Mouse (Mus musculus) thymus, adult 2 months (tissue): Measurements from ENCODE around the gene Hist1h2ac. TPM values are rescaled to one million over a fixed set of nuclear protein-coding genes. Genes with fewer than 3 reads are reported as not detected.

ENCODE experiments used
- DNase-seq: peaks from one replicate; pipeline ENCODE4 v3.0.0; 2021
- H3K27ac ChIP-seq: fragments of 200-500 bp; 2 replicates; pipeline ENCODE4 v1.5.1; 2012; ENCODE audit warnings: low read length, control low read depth; ENCODE audit not compliant: control insufficient read depth, insufficient read depth
- H3K27me3 ChIP-seq: fragments of 200-500 bp; 2 replicates; pipeline ENCODE4 v1.6.1; 2012; ENCODE audit warnings: mild to moderate bottlenecking, low read length, moderate library complexity, mixed read lengths; ENCODE audit not compliant: control insufficient read depth, insufficient read depth
- H3K36me3 ChIP-seq: fragments of 200-500 bp; 2 replicates; pipeline ENCODE4 v1.6.1; 2012; ENCODE audit warnings: mild to moderate bottlenecking, low read length, moderate library complexity; ENCODE audit not compliant: control insufficient read depth, insufficient read depth
- H3K4me1 ChIP-seq: fragments of 200-500 bp; replicated peaks from 2 replicates; pipeline ENCODE4 v1.6.1; 2012; ENCODE audit warnings: low read length; ENCODE audit not compliant: control insufficient read depth, insufficient read depth
- H3K4me3 ChIP-seq: fragments of 200-500 bp; 2 replicates; pipeline ENCODE4 v1.5.1; 2012; ENCODE audit warnings: mild to moderate bottlenecking, low read length, control low read depth, moderate library complexity; ENCODE audit not compliant: control insufficient read depth, insufficient read depth
- CTCF ChIP-seq: fragments of 200-500 bp; IDR thresholded peaks from 2 replicates; pipeline ENCODE4 v1.5.1; 2012; ENCODE audit warnings: mild to moderate bottlenecking, control low read depth, low read length, moderate library complexity, borderline replicate concordance; ENCODE audit not compliant: control insufficient read depth, poor library complexity, insufficient read depth; ENCODE audit errors: extremely low read depth
- POLR2A ChIP-seq: fragments of 200-500 bp; IDR thresholded peaks from 2 replicates; pipeline ENCODE4 v1.6.1; 2012; ENCODE audit warnings: mild to moderate bottlenecking, low read length, control low read depth, moderate library complexity; ENCODE audit not compliant: control insufficient read depth, poor library complexity, insufficient read depth; ENCODE audit errors: extremely low read depth
- WGBS: fragments of 180-500 bp; shearing (Covaris S2); methylation state at CpG from one replicate; pipeline ENCODE4 v1.1.7; 2018; 5-methylcytosine and 5-hydroxymethylcytosine counted together
- polyA plus RNA-seq: library from polyadenylated mRNA; depleted of rRNA; stranded (reverse); fragments of >200 nt; gene quantifications from 2 replicates; pipeline ENCODE4 v1.2.3, GENCODE M21; 2012

Gene Hist1h2ac
- polyA plus RNA-seq, 1 experiment = 11.0 TPM

DNA sequence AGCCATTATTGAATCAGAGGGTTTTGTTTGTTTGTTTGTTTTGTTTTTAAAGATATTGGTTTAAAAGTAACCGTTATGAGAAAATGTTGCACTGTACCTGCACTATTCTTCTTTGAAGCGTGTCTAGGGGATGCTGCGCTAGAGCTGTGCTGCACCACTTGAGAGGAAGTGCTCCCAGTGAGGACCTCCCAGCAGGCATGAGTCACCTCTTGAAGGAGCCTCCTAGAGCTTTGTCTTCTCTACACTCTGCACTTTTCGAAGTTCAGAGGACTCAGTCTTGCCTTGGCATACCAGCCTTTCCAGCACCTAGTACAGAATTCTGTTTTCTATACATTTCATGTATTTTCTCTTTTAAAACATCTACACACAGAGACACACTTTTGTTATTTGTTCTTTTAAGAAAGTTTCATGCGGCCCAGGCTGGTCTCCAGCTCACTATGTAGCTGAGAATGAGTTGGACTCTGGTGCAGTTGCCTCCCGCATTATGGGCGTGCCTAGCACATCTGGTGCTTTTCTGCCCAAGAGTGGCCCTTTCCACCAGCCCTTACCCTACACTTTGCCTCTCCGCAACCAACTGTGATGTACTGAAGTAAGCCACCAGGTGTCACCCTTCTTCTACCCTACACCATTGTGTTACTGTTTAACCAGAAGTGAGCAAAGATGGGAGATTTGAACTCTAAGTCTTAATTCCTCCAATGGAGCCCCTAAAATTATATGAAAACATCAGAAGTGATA, 17.2 kb upstream of the Hist1h2ac start:
- Histone ChIP-seq H3K4me1 (peaks cover 8% of the 10 kb centered on the region), H3K27me3 (no peaks in the 10 kb centered on the region), H3K4me3 (no peak overlapping the region), H3K27ac (peak overlapping the region; percentile 52), H3K36me3 (no peaks in the 10 kb centered on the region)
- DNase-seq = peak; percentile 82
- TF ChIP-seq CTCF (peak; percentile 60; the same call in 1 of the 2 replicates), POLR2A (no peak)
- 5% methylated on average over 8 of the region's 8 CpGs for WGBS

DNA sequence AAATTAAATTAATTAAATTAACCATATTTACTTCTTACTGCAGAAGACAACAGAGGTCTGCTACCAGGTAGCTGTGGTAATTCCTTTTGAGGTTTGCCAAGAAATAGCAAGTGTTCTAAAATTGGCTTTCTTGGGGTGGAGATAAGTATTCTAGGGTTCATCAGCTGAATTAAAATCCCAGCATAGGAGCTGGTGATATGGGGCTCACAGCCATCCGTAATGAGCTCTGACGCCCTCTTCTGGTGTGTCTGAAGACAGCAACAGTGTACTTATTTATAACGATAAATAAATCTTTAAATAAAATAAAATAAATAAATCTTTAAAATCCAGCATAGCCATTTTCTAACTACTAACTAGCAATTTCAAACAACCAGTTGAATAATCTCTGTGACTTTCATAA, 16.0 kb upstream of the Hist1h2ac start:
- Histone ChIP-seq H3K4me3 (no peak overlapping the region), H3K27ac (no peak overlapping the region), H3K27me3 (no peaks in the 10 kb centered on the region), H3K4me1 (peaks cover 11% of the 10 kb centered on the region), H3K36me3 (no peaks in the 10 kb centered on the region)
- TF ChIP-seq CTCF (no peak), POLR2A (no peak)
- peak; percentile 1 for DNase-seq
- 87% methylated on average over 3 of the region's 3 CpGs for WGBS

DNA sequence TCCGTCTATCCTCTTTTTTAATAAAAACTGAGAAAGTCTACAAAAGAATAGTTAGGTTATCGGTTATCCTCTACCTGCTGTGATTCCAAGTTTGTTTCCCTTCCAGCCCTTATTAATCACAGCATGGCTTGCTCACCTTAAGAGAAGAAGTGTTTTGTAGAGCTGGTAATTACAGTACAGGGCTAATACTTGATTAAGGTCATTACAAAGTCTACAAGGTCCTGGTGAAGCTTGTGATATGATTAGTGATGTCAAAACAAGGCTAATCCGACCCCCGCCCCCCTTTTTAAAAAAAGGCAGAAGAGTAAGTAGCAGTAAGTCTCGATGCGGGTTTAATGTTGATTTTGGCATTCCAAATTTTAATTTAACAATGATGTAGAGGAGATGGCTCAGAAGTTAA, 15.2 kb upstream of the Hist1h2ac start:
- 93% methylated on average over 6 of the region's 6 CpGs for WGBS
- no peaks in the 10 kb centered on the region for H3K36me3 ChIP-seq
- H3K4me3 ChIP-seq = no peak overlapping the region
- H3K27ac ChIP-seq = no peak overlapping the region
- H3K27me3 ChIP-seq = no peaks in the 10 kb centered on the region
- peak; percentile 2 for DNase-seq
- no peak for TF ChIP-seq POLR2A
- no peak for TF ChIP-seq CTCF
- H3K4me1 ChIP-seq = peaks cover 11% of the 10 kb centered on the region

DNA sequence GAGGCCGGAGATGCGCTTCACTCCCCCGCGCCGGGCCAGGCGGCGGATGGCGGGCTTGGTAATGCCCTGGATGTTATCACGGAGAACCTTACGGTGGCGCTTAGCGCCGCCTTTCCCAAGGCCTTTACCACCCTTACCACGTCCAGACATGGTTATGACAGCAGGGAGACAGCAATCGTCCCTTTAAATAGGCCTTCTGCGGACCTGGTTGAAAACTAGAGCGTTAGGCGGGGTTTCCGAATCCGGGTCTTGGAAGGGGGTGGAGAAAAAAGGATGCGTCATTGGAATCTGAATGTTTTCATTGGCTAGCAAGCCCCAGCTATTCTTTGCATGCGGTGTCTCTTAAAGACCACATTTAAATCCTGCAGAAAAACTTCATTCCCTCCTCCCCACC, 14.5 kb upstream of the Hist1h2ac start, which contains the start of gene Hist1h4c:
TSS of gene Hist1h4c (minus strand) at position 155 of the 394 bp plus-strand sequence.
- DNase-seq = peak; percentile 98
- Histone ChIP-seq H3K36me3 (no peaks in the 10 kb centered on the region), H3K27me3 (no peaks in the 10 kb centered on the region), H3K4me3 (peak within 1 kb of the TSS; percentile 50), H3K4me1 (peaks cover 11% of the 10 kb centered on the region), H3K27ac (peak within 1 kb of the TSS; percentile 88)
- under 1% methylated on average over 22 of the region's 22 CpGs for WGBS
- TF ChIP-seq POLR2A (peak; percentile 99), CTCF (0 out of 2 replicates have a peak, but pooled peaks have one; percentile 14)

DNA sequence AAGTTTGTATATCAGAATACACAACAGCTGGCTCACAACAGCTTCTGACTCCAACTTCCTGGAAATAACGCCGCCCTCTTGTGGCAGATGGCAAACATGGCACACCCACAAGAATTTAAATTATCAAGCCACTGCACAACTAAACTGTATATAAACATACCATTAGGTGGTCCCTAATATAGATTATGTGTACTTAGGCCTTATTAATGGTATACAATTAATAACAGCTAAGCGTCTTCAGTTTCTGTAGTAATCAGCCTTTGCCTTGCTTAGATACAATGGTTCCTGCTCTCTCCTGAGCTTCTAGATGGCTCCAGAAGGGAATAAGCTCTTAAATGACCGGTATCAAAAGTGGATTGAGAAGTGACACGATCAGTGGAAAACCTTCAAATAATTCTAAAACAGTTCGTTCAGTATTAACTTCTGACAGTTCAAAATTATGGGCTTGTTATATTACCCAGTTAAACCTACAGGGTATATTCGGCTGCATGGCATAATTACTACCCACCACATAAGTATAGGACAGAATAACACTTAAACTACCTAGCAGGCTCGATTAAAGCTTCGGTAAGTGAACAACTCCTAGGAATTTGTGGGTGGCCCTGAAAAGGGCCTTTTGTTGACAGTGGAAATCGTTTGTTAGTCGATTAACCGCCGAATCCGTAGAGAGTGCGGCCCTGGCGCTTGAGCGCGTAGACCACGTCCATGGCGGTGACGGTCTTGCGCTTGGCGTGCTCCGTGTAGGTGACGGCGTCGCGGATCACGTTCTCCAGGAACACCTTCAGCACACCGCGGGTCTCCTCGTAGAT, 13.9 kb upstream of the Hist1h2ac start:
- Histone ChIP-seq H3K27ac (peak overlapping the region; percentile 88), H3K4me3 (peak overlapping the region; percentile 50), H3K36me3 (no peaks in the 10 kb centered on the region), H3K4me1 (peaks cover 11% of the 10 kb centered on the region), H3K27me3 (no peaks in the 10 kb centered on the region)
- DNase-seq = peak; percentile 68
- under 1% methylated on average over 29 of the region's 32 CpGs for WGBS
- TF ChIP-seq CTCF = no peak
- no peak for TF ChIP-seq POLR2A

DNA sequence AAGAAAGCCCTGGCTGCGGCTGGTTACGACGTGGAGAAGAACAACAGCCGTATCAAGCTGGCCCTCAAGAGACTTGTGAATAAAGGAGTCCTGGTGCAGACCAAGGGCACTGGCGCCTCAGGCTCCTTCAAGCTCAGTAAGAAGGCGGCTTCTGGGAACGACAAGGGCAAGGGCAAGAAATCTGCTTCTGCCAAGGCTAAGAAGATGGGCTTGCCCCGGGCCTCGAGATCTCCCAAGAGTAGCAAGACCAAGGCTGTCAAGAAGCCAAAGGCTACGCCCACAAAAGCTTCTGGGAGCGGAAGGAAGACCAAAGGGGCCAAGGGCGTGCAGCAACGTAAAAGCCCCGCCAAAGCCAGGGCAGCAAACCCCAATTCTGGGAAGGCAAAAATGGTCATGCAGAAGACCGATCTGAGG, 12.3 kb upstream of the Hist1h2ac start:
- DNase-seq = no peak
- WGBS = 60% methylated on average over 15 of the region's 15 CpGs

More for the DNA sequence above, 12.3 kb upstream of the Hist1h2ac start:
- H3K4me3 ChIP-seq = no peak overlapping the region
- H3K27me3 ChIP-seq = no peaks in the 10 kb centered on the region
- H3K27ac ChIP-seq = no peak overlapping the region
- no peaks in the 10 kb centered on the region for H3K36me3 ChIP-seq
- TF ChIP-seq POLR2A = no peak
- no peak for TF ChIP-seq CTCF
- H3K4me1 ChIP-seq = peaks cover 10% of the 10 kb centered on the region
